Mouse (Mus musculus): ENCODE measurements around the gene Ssu72.

The Ssu72 gene

GRCm38 (mm10) chr4:155696261-155697255, 8.0 kb upstream of the Ssu72 start:
- in situ Hi-C loops (cut with MboI; ENCODE audit: low pct_unique_long_range_greater_than_20kb in 1 of 2, low sequenced_read_pairs in 2 of 2, unreplicated experiment in 1 of 2) = no loop called here

GRCm38 (mm10) chr4:155700425-155700824, 4.2 kb upstream of the Ssu72 start:
- in situ Hi-C loops (cut with MboI; ENCODE audit: low pct_unique_long_range_greater_than_20kb in 1 of 2, low sequenced_read_pairs in 2 of 2, unreplicated experiment in 1 of 2) = loop anchor here in 1 of 2 experiments (5.0 kb wide), 1 partner anchor 48 kb away; the partner anchor contains the start of gene Mmp23

GRCm38 (mm10) chr4:155703425-155703929, 1.1 kb upstream of the Ssu72 start:
- in situ Hi-C loops (cut with MboI; ENCODE audit: low pct_unique_long_range_greater_than_20kb in 1 of 2, low sequenced_read_pairs in 2 of 2, unreplicated experiment in 1 of 2) = loop anchor here in 1 of 2 experiments (5.0 kb wide), 1 partner anchor 51 kb away; the partner anchor contains the start of gene Mmp23

- in situ Hi-C loops (cut with MboI; ENCODE audit: low pct_unique_long_range_greater_than_20kb in 1 of 2, low sequenced_read_pairs in 2 of 2, unreplicated experiment in 1 of 2) = no loop called here
These were observed 961 bp downstream of the Ssu72 start for GRCm38 (mm10) chr4:155705592-155705929.

GRCm38 (mm10) chr4:155708582-155708981, 4.0 kb downstream of the Ssu72 start:
- in situ Hi-C loops (cut with MboI; ENCODE audit: low pct_unique_long_range_greater_than_20kb in 1 of 2, low sequenced_read_pairs in 2 of 2, unreplicated experiment in 1 of 2) = no loop called here

GRCm38 (mm10) chr4:155708988-155709387, 4.4 kb downstream of the Ssu72 start:
- in situ Hi-C loops (cut with MboI; ENCODE audit: low pct_unique_long_range_greater_than_20kb in 1 of 2, low sequenced_read_pairs in 2 of 2, unreplicated experiment in 1 of 2) = no loop called here

- in situ Hi-C loops (cut with MboI; ENCODE audit: low pct_unique_long_range_greater_than_20kb in 1 of 2, low sequenced_read_pairs in 2 of 2, unreplicated experiment in 1 of 2) = no loop called here
These were observed 6.1 kb downstream of the Ssu72 start for GRCm38 (mm10) chr4:155710521-155711252.

- in situ Hi-C loops (cut with MboI; ENCODE audit: low pct_unique_long_range_greater_than_20kb in 1 of 2, low sequenced_read_pairs in 2 of 2, unreplicated experiment in 1 of 2) = no loop called here
These were observed 17.1 kb downstream of the Ssu72 start for GRCm38 (mm10) chr4:155721668-155722083.

- in situ Hi-C loops (cut with MboI; ENCODE audit: low pct_unique_long_range_greater_than_20kb in 1 of 2, low sequenced_read_pairs in 2 of 2, unreplicated experiment in 1 of 2) = no loop called here
These were observed 23.4 kb downstream of the Ssu72 start for GRCm38 (mm10) chr4:155727993-155728392.

- in situ Hi-C loops (cut with MboI; ENCODE audit: low pct_unique_long_range_greater_than_20kb in 1 of 2, low sequenced_read_pairs in 2 of 2, unreplicated experiment in 1 of 2) = no loop called here
These were observed 28.7 kb downstream of the Ssu72 start for GRCm38 (mm10) chr4:155733267-155733666.

GRCm38 (mm10) chr4:155734350-155734941, 29.8 kb downstream of the Ssu72 start, which contains the start of gene Tmem240:
Gene Tmem240, plus strand, starts transcription at chr4:155734800.
- in situ Hi-C loops (cut with MboI; ENCODE audit: low pct_unique_long_range_greater_than_20kb in 1 of 2, low sequenced_read_pairs in 2 of 2, unreplicated experiment in 1 of 2) = no loop called here

- in situ Hi-C loops (cut with MboI; ENCODE audit: low pct_unique_long_range_greater_than_20kb in 1 of 2, low sequenced_read_pairs in 2 of 2, unreplicated experiment in 1 of 2) = no loop called here
These were observed 30.5 kb downstream of the Ssu72 start for GRCm38 (mm10) chr4:155734951-155735702.

- in situ Hi-C loops (cut with MboI; ENCODE audit: low pct_unique_long_range_greater_than_20kb in 1 of 2, low sequenced_read_pairs in 2 of 2, unreplicated experiment in 1 of 2) = no loop called here
These were observed 31.2 kb downstream of the Ssu72 start for GRCm38 (mm10) chr4:155735788-155736187.

- in situ Hi-C loops (cut with MboI; ENCODE audit: low pct_unique_long_range_greater_than_20kb in 1 of 2, low sequenced_read_pairs in 2 of 2, unreplicated experiment in 1 of 2) = no loop called here
These were observed 31.8 kb downstream of the Ssu72 start for GRCm38 (mm10) chr4:155736421-155736820.

GRCm38 (mm10) chr4:155738262-155738661, 33.7 kb downstream of the Ssu72 start:
- in situ Hi-C loops (cut with MboI; ENCODE audit: low pct_unique_long_range_greater_than_20kb in 1 of 2, low sequenced_read_pairs in 2 of 2, unreplicated experiment in 1 of 2) = no loop called here

- in situ Hi-C loops (cut with MboI; ENCODE audit: low pct_unique_long_range_greater_than_20kb in 1 of 2, low sequenced_read_pairs in 2 of 2, unreplicated experiment in 1 of 2) = no loop called here
These were observed 34.6 kb downstream of the Ssu72 start for GRCm38 (mm10) chr4:155739152-155739551.

GRCm38 (mm10) chr4:155739741-155740636, 35.4 kb downstream of the Ssu72 start:
- in situ Hi-C loops (cut with MboI; ENCODE audit: low pct_unique_long_range_greater_than_20kb in 1 of 2, low sequenced_read_pairs in 2 of 2, unreplicated experiment in 1 of 2) = no loop called here
